8 mouse cellular contexts compared by ENCODE assay signal in genomic region chr1:86154824-86155164, GRCm38 (mm10). TPM values are rescaled to one million over a fixed set of nuclear protein-coding genes. Genes with fewer than 3 reads are reported as not detected.
DNase-seq lines count a peak whose midpoint lies in the region; ATAC-seq and TF ChIP-seq lines count a peak whose summit lies in the region.

No protein-coding gene starts in this region.

- no peak for TF ChIP-seq POLR2A in testis, adult 2 months (IDR thresholded peaks at IDR 0.05; ENCODE audit: control insufficient read depth, low read depth, low read length)

- no peak for ATAC-seq in limb, embryonic 15.5 days (ENCODE audit: insufficient number of reproducible peaks, low FRiP score, low TSS enrichment, low read depth)
- no peak for ATAC-seq in stomach, embryonic 16.5 days (ENCODE audit: insufficient read depth, low FRiP score)

- peak overlapping the region; percentile 71 for H3K9ac ChIP-seq in limb, embryonic 15.5 days
- peak overlapping the region; percentile 82 for H3K9ac ChIP-seq in stomach, embryonic 16.5 days (ENCODE audit: low read length)

- DNase-seq in gastrocnemius, adult 2 months = no peak
- no peak for DNase-seq in gastrocnemius, postnatal 36 days
- no peak for DNase-seq in testis, postnatal 14 days (ENCODE audit: low spot score)
- DNase-seq in layer of hippocampus, postnatal 10 days (ENCODE audit: low spot score in 2 of 2) = no peak
- DNase-seq in cerebellum, postnatal 4 days (ENCODE audit: low spot score in 2 of 2) = no peak

- WGBS in limb, embryonic 15.5 days = under 1% methylated on average over 17 of the region's 18 CpGs
- WGBS in stomach, embryonic 16.5 days = 0% methylated on average over 18 of the region's 18 CpGs

- H3K36me3 ChIP-seq in testis, adult 2 months (ENCODE audit: control insufficient read depth, insufficient read depth, low read length) = peaks cover 1% of the 10 kb centered on the region; the same call in 1 of the 2 replicates
- peaks cover 16% of the 10 kb centered on the region; the same call in 1 of the 2 replicates for H3K36me3 ChIP-seq in limb, embryonic 15.5 days
- no peaks in the 10 kb centered on the region for H3K36me3 ChIP-seq in stomach, embryonic 16.5 days (ENCODE audit: control insufficient read depth, insufficient read depth, low read length)

- TF ChIP-seq CTCF in gastrocnemius, adult 2 months (IDR thresholded peaks at IDR 0.05) = no peak
- no peak for TF ChIP-seq CTCF in testis, adult 2 months (IDR thresholded peaks at IDR 0.05; ENCODE audit: control insufficient read depth, insufficient read depth, insufficient replicate concordance, low read depth, low read length)

- H3K9me3 ChIP-seq in limb, embryonic 15.5 days = no peaks in the 10 kb centered on the region
- no peaks in the 10 kb centered on the region for H3K9me3 ChIP-seq in stomach, embryonic 16.5 days (replicated peaks; ENCODE audit: control insufficient read depth, low read length)

- H3K27ac ChIP-seq in gastrocnemius, adult 2 months = peak overlapping the region; percentile 86
- H3K27ac ChIP-seq in testis, adult 2 months (ENCODE audit: control insufficient read depth, insufficient read depth, low read depth, low read length) = peak overlapping the region; percentile 2; the same call in 1 of the 2 replicates
- no peak overlapping the region for H3K27ac ChIP-seq in limb, embryonic 15.5 days
- no peak overlapping the region for H3K27ac ChIP-seq in stomach, embryonic 16.5 days (ENCODE audit: low read length)

- peak overlapping the region; percentile 92 for H3K4me3 ChIP-seq in gastrocnemius, adult 2 months
- H3K4me3 ChIP-seq in testis, adult 2 months (ENCODE audit: control insufficient read depth, low read depth, low read length) = peak overlapping the region; percentile 86
- H3K4me3 ChIP-seq in limb, embryonic 15.5 days = peak overlapping the region; percentile 91
- peak overlapping the region; percentile 85 for H3K4me3 ChIP-seq in stomach, embryonic 16.5 days (replicated peaks; ENCODE audit: low read length)

- peak overlapping the region; percentile 79 for H3K4me2 ChIP-seq in limb, embryonic 15.5 days
- H3K4me2 ChIP-seq in stomach, embryonic 16.5 days (ENCODE audit: low read depth, low read length) = peak overlapping the region; percentile 80

- peaks cover 7% of the 10 kb centered on the region for H3K4me1 ChIP-seq in testis, adult 2 months (ENCODE audit: control insufficient read depth, insufficient read depth, low read length)
- H3K4me1 ChIP-seq in limb, embryonic 15.5 days = peaks cover 9% of the 10 kb centered on the region
- peaks cover 13% of the 10 kb centered on the region for H3K4me1 ChIP-seq in stomach, embryonic 16.5 days (ENCODE audit: control insufficient read depth, insufficient read depth, low read length)

- intact Hi-C loops in gastrocnemius, adult 2 months (cut with DNase I) = loop anchor here (5.0 kb wide), 1 partner anchor 92 kb away; the partner anchor contains the start of gene Psmd1
- intact Hi-C loops in gastrocnemius, postnatal 36 days (cut with DNase I) = no loop called here

- no peaks in the 10 kb centered on the region for H3K27me3 ChIP-seq in testis, adult 2 months (ENCODE audit: control insufficient read depth, insufficient read depth, low read length)
- H3K27me3 ChIP-seq in limb, embryonic 15.5 days = no peaks in the 10 kb centered on the region
- H3K27me3 ChIP-seq in stomach, embryonic 16.5 days (ENCODE audit: control insufficient read depth, insufficient read depth, low read length) = no peaks in the 10 kb centered on the region

RNA-seq across cellular contexts. Expression of gene Armc9, which starts 0.2 kb away (rescaled TPM):
- total RNA-seq in gastrocnemius, adult 2 months (2021) = 1 to 10 TPM; 2.0 to 2.1 TPM
- 1 to 10 TPM; 1.7 to 1.9 TPM for total RNA-seq in gastrocnemius, postnatal 36 days (2021)
- 36.5 and 38.2 TPM in 2 replicates for polyA plus RNA-seq in testis, adult 2 months (2012; rRNA removed)
- 16.6 and 19.2 TPM in 2 replicates for polyA plus RNA-seq in limb, embryonic 15.5 days (2015; fragmentation: Nextera tagmentation; extraction: Ambion mirVana)
- polyA plus RNA-seq in stomach, embryonic 16.5 days (2015; fragmentation: Nextera tagmentation; extraction: Ambion mirVana) = 17.1 and 19.1 TPM in 2 replicates
- total RNA-seq in layer of hippocampus, postnatal 10 days (2021) = 10 to 100 TPM; 38.8 to 40.3 TPM

RNA-seq across cellular contexts. Expression of gene Gm21972, which starts 21.4 kb away (rescaled TPM):
- total RNA-seq in gastrocnemius, adult 2 months (2021) = under 1 TPM in 1 of 2 experiments, not detected in 1; 0.97 TPM
- total RNA-seq in gastrocnemius, postnatal 36 days (2021) = 1 to 10 TPM in 1 of 2 experiments, not detected in 1; 1.1 TPM
- polyA plus RNA-seq in testis, adult 2 months (2012; rRNA removed) = 2.6 and 3.1 TPM in 2 replicates
- polyA plus RNA-seq in limb, embryonic 15.5 days (2015; fragmentation: Nextera tagmentation; extraction: Ambion mirVana) = 0.47 TPM in 1 of 2 replicates, not detected in the other
- polyA plus RNA-seq in stomach, embryonic 16.5 days (2015; fragmentation: Nextera tagmentation; extraction: Ambion mirVana) = not detected in 2 replicates
- total RNA-seq in layer of hippocampus, postnatal 10 days (2021) = 1 to 10 TPM in 1 of 2 experiments, under 1 TPM in 1; 0.91 to 6.3 TPM

RNA-seq across cellular contexts. Expression of gene Htr2b, which starts 43.0 kb away (rescaled TPM):
- total RNA-seq in gastrocnemius, adult 2 months (2021) = not detected
- total RNA-seq in gastrocnemius, postnatal 36 days (2021) = under 1 TPM in 1 of 2 experiments, not detected in 1; 0.15 TPM
- polyA plus RNA-seq in testis, adult 2 months (2012; rRNA removed) = 0.05 and 0.07 TPM in 2 replicates
- polyA plus RNA-seq in limb, embryonic 15.5 days (2015; fragmentation: Nextera tagmentation; extraction: Ambion mirVana) = 0.92 and 1.5 TPM in 2 replicates
- 0.82 and 0.98 TPM in 2 replicates for polyA plus RNA-seq in stomach, embryonic 16.5 days (2015; fragmentation: Nextera tagmentation; extraction: Ambion mirVana)
- under 1 TPM in 1 of 2 experiments, not detected in 1; 0.16 TPM for total RNA-seq in layer of hippocampus, postnatal 10 days (2021)

Comparison
In these comparisons a context has a peak if more than half of its experiments do, and no peak if none do; other contexts are left out.
1. H3K27ac ChIP-seq: peak in gastrocnemius, adult 2 months (single experiment) and testis, adult 2 months (single experiment); none in limb, embryonic 15.5 days (single experiment) and stomach, embryonic 16.5 days (single experiment).
2. RNA of gene Armc9, which starts 0.2 kb away (total RNA-seq): 38.8 to 40.3 TPM in layer of hippocampus, postnatal 10 days; 2.0 to 2.1 TPM in gastrocnemius, adult 2 months and 1.7 to 1.9 TPM in gastrocnemius, postnatal 36 days; every median in the first group is over 10 times any median in the second.
3. Peak in every context shown above with its lines, with median percentiles within 50 percentile points of each other: H3K4me3 ChIP-seq.